Mouse (Mus musculus) kidney, adult 11 months (tissue): ENCODE results near the gene L3mbtl4.
"Not testable (repeated sequence)": the region's sequence is repeated elsewhere in the genome, so short reads cannot be mapped to it uniquely, and the experiment has no call there.

ENCODE experiments used
- DNase-seq: peaks from one replicate; pipeline ENCODE4 v3.0.0; 2022

Gene L3mbtl4

DNA sequence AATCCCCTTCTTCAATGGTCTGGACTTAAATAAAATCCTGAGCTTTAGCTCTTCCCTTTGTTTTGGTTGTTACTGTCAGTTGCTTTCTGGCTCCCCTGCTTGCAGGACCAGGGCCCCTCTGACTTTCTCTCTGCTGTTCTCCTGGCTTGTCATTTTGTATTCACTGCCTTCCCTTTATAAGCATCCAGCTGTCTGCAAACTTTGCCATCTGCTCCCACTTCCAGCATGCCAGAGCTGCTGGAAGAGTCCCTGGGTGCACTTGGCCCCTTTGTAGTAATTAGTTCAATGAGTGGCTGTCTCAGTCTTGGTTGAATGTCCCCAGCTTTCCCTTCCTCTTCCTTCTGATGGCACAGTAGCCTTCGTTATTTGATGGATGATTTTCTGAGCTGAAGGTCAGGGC is 132.4 kb downstream of the L3mbtl4 start:
- no peak for DNase-seq

DNA sequence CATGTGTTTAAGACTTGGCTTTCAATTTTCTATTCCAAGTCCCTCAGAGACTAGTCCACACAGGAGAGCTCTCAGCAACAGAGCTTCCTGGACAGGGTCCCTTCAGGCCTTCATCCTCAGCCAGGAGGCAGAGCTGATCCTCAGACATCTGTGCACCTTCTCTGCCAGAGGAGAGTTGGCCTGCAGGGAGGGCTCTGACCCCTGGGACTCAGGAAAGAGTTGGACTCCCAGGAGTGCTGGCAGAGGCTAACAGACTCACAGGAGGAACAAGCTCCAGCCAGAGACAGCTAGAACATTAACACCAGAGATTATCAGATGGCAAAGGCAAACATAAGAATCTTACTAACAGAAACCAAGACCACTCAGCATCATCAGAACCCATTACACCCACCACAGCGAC is 133.5 kb downstream of the L3mbtl4 start:
- DNase-seq, result not testable (repeated sequence)

DNA sequence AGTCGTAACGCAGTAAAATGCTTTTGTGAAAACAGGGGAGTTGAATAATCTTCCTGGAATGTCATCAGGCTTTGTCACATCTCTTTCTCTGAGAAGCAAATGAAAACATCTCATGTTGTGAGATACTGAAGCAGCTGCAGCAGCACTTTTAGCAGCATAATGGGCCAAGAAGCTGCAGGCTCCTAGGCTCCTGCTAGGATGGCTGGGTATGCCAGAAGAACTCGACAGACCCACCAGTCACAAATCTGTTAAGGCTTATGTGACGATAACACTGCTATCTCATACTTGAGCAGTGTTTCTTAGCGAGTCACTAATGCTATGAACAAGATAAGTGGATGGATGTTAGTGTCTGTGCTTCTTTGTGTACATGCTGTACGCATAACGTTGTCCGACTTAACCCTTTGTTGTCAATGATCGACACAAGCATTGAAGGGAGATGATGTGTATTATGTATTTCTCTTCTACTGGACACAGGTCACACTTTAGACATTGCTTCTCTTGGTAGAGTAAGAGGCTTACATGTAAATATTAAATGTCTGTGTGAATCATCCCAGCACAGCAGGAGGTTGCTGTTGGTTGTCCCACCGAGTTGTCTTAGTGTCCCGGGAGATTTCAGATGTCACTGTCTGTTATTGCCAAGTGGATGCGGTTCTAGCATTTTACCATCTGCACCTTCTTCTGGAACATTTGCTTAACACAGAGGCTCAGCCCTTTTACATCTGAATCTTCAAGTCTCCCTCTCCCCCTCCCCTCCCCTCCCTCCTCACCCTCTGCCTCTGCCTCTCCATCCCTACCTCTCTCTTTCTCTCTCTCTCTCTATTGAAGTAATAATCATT is 149.3 kb downstream of the L3mbtl4 start:
- no peak for DNase-seq

DNA sequence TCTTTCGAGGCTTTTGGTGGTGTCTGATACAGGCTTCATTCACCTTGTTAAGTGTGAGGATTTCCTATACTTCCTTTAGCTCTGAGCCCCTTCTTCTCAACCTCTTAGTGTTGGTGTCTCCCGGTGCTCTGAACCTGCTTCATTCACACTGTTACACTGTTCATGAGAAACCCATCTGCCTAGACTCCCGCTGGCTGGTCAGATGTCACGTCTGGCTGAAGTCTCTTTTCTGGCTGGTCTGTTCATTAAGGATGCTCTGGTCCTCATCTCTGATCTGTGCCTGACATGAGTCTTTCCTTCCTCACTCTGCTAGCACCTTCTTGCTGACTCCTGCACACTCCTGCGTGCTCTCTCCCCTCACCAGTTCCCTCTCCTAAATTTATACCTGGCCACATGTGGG is 160.0 kb downstream of the L3mbtl4 start:
- DNase-seq, result no peak

DNA sequence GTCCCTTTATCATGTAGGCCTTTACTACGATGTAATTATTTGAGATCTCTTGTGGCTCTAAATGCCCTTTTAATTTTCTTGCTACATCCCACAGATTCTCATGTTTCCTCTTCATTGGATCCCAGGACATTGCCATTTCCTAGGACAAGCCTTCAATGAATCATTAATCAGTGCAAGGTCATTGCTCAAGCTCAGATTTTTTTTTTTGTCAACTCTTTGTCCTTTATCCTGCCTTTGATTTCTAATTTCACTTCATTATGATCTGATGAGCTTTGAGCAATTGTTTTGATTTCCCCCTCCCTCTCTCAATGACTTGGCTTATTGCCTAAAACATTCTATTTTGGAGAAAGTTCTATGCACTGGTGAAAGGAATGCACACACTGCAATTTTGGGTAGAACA is 177.3 kb downstream of the L3mbtl4 start:
- no peak for DNase-seq

DNA sequence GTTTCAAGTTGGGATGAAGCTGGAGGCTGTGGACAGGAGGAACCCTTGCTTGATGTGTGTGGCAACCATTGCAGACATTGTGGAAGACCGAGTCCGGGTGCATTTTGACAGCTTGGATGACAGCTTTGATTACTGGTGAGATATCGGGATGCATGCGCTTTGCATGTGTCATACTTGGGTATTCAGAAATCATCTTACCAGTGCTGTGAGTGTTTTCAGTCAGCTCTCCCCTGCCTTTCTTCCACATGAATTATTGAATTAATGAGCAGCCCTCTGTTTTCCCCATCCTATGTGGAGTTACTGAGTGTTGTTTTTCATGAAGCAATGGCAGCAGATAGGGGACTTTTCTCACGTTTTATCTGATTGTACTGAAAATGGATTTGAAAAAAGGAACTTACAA is 187.9 kb downstream of the L3mbtl4 start:
- no peak for DNase-seq

DNA sequence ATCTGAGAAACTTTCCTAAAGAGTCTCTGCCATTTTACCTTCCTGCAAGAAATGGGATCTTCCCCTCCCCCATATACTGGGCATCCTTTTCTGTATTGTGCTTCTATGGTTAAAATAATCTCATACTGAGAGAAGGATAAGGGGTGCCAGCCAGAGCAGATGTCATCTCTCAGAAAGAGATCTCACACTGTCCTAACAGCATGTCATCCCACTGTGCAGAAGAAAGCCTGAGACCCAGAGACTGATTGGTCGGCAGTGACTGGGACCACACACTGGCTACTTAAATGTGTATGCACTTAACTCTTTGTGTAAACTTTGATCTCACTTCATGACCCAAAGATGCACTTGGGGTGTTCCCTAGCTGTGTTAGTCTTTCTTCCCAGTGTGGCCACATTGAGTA is 193.7 kb downstream of the L3mbtl4 start:
- DNase-seq, result no peak

DNA sequence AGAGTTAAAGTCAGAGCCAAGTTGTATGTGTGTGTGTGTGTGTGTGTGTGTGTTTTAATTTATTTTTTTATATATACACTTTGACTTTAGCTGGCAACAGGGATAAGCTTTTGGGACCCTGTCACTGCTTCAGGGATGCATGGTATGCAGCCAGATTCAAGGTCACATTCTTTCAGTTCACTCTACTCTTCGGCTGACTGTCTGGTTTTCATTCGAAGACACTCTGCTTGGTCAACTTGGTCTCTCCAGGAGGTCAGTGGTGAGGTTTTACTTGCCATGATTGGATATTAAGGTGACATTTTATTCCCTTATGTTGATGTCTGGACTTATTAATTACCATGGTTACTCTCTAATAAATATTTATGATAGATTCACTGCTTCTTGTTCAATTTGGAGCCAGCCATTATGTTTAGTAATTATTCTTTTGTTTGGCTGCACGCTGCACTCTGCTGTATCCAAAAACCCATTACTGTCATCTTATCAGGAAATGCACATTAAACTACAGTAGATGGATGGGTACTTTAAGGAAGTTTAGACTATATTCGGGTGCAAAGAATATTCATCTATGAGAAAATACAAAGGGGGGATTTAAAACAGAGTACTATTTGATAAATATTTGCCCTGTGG is 216.6 kb downstream of the L3mbtl4 start:
- DNase-seq, result no peak

DNA sequence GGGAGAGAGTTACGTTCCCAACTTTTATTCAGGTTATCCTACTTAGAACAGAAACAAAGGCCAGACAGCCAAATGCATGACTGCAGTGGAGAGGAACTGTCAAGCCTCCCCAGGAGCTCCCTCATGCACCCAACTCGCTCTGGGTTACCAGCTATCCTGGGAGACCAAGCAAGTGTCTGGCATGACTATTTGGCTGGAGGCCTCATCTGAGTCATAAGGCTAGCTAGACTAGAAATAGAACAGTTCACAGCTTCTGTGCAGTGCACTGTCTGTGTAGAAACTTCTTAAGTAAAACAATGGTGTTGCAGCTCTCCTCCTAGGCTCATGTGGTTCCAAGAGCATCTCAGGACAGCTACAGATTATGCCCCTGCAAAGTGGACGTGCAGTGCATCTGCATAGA is 218.6 kb downstream of the L3mbtl4 start:
- DNase-seq, result no peak

DNA sequence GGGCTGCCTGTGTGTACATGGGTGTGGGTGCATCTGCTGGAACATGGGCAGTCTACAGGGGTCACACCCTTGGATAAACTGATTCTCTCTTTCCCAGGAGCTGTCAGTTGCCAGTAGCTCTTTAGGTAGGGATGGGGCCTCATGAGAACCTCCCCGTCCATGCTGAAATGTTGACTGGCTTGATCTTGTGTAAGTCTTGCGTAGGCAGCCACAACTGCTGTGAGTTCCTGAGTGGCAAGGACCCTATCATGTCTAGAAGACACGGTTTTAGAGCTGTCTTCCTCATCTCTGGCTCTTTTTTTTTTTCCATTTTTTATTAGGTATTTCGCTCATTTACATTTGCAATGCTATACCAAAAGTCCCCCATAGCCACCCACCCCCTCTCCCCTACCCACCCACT is 229.4 kb downstream of the L3mbtl4 start:
- DNase-seq, result not testable (repeated sequence)

DNA sequence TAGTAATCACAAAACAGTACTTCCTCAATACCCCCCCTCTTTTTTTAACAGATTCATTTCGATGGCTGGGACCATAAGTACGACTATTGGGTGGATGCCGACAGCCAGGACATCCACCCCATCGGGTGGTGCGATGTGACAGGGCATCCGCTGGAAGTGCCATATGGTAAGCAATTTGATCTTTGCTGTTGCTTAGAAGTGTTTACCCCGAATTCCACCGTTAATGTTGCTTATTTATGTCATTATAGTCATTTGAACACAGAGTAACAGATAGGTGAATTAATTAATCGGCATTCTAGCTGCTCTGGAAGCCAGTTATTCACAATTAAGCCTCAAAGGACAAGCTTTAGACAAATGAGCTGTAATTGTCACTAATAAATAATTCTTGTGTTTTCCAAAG is 286.1 kb downstream of the L3mbtl4 start:
- DNase-seq, result no peak

DNA sequence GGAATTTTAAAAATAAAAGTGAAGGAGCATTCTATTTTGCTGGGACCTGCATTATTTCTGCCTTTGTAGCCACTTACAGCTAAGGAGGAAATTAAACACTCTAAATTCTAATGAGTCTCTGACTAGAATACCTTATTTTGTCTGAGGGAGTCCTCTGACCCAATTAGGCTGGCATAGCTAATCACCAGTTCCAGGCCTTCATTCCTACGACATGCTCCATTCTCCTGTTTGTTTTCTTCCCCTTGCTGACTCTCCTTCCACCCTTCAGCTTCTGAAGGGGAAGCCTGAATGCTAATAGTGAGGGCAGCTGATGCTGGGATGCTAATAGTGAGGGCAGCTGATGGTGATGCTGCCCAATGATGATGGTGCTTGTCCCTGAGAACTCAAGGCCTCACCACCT is 286.7 kb downstream of the L3mbtl4 start:
- DNase-seq, result no peak

DNA sequence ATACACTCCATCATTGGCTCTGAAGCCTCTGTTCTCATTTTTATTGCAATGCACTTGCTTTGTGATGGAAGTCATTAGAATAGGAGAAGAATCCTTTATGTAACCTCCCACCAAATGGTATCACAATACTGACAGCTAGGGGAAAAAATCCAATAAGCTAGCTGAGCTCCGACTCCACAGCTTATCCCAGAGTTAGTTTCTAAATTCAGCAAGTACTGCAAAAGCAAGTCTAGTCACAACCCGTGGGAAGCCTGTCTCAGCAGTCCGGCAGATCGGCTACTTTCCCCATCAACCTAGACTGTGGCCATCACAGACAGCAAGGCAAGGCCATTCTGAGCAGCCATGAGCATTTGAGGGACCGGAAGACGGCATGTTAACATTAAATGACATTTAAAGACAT is 298.2 kb downstream of the L3mbtl4 start:
- DNase-seq, result no peak

DNA sequence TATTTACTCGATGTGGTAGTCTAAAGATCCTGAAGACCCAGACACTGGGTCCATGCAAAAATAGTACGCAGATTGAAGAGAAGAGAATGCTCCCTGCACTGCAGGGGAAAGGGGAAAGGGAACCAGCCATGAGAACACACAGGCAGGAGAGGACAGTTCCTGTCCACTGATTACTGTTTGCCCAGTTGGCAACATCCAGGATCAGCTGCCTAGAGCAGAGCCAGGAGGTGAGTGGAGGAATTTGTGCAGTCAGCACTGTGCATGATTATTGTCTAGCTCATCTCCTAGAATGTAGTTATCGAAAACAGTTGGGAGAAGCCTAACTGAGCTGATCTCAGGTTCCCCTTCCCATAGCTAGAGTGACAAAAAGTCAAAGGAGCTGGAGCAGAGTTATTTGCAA is 311.6 kb downstream of the L3mbtl4 start:
- DNase-seq, result peak; percentile 51

DNA sequence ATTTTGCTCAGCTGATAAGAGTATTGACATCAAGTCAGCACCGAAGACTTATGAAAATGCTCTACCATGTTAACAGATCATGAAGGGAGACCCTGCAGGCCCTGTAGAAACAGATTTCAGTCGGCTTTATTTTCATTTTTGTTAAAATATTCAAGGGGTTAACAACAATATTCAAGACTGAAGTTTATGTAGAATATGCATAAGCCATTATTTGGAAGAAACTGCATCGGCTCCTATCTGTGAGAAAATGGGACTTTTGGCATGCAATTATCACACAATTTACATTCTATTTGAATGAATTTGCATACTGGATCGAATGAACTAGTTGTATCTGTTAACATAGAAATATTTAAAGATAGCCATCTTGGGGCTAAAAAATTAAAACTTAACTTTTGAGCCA is 318.0 kb downstream of the L3mbtl4 start:
- DNase-seq, result no peak

DNA sequence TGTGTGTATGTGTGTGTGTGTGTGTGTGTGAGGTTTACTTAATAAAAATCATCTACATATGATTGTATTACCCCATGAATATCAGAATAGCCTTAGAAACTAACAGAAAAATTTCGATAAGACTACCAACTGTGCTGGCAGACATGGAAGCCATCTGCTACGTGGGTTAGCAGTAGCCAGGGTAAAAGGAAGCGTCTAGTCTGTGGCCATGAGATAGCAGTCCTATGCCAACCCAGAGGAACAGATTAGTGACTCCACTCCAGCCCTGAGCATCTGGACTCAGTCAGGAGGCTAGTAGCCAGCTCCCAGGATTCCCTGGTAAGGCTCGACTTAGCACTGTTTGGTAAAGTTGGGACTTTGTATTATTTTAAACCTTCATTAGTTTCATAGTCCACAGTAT is 329.1 kb downstream of the L3mbtl4 start:
- DNase-seq, result no peak

DNA sequence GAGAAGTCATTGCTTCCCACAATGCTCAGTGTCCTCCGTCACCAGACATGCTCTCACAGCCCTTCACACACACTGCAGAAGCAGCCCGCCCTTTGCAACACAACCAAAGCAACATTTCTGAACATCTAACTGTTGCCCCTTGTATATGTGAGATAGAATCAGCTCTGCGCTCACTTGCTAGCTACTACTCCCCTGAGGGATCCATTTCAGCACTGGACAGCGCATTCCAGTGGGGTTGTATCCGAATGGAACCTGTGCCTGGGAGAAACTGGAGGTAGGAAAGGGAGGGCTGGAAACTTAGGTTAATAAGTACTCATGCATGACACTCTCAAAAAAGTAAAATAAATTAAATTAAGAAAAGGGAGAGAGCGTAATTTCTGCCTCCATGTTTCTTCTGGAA is 334.1 kb downstream of the L3mbtl4 start:
- no peak for DNase-seq

DNA sequence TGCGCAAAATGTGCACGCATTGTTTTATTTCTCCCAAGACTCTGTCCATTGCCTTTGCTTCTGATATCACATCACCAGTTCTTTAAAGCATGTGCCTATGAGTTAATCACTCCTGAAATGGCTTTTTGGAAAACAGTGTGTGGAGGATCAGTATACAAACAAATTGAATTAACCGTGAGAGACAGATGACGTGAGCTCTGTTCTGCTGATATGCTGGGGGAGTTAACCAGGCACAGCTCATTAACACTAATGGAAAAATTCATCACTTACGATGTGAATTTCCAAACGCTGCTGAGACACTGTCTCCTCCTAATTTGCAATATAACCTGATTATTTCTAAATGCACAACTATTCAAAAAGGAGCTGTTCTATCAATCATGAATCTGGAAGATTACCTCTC is 337.6 kb downstream of the L3mbtl4 start:
- no peak for DNase-seq

DNA sequence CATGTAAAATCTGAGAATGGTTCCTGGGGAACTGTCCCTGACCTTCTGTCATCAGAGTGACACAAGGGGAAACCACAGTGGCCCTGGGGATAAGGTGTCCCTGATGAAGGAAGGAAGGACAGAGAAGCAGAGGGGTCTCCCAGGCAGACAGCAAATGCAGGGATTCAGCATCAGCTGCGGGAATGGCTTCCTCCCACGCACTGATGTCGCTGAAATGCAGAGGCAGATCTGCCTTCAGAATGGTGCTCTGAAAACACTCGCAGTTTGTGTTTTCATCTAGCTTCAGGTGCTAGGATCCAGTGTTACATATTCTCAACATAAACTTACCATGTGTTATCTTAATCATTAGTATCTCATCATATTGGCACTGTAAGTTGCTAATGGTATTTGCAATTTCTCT is 351.7 kb downstream of the L3mbtl4 start:
- DNase-seq, result no peak

DNA sequence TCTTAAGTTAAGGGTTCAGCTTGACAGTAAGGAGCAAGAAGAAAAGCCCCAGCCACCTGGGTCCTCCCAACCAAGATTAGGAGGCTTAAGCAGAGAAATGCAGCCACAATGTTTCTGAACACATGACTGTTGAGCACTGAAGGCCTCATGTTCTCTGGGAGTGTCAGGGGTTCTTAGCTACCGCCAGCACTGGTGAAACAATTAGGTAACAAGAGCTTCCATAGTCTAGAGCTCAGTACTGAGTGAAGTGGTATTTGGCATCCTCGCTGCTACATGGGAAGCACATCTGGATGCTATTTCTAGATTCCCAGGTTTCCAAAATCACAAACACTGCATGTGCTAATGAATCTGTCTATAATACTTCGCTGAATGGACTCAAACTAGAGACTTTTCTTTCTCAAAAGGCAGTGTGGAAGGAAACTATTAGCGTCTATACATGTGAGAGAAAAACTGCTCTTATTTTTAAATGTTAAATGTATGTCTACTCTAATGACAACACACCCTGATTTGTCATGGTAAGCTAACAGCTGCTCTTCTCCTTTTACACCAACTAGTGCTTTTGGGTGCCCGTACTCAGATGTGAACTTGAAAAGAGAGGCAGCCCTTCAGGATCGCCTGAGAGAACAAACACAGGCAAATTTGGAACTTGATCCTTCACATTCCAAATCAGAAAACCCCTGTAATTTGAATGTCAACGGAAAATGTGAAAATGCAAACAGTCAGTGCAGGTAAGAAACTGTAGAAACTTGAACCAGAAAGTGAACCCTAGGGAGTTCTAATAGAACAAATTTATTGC is 356.2 kb downstream of the L3mbtl4 start:
- DNase-seq, result no peak

DNA sequence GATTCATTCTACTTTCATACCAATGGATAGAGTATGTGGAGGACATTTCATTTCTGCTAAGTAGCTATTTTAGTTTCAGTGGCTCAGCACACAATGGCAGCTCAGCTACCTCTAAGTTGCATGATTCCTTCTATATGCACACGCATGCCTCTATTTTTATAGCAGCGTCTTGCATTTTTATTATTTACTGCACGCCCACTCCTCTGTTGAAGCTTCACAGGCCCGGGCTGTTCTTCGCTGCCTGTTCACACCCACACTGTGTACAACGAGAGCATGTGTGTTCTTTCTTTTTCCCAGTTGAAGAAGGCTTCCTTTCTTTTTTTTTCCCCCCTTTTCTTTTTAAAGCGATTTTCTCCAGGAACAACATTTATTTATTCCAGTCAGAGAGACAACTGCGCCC is 357.8 kb downstream of the L3mbtl4 start:
- no peak for DNase-seq

DNA sequence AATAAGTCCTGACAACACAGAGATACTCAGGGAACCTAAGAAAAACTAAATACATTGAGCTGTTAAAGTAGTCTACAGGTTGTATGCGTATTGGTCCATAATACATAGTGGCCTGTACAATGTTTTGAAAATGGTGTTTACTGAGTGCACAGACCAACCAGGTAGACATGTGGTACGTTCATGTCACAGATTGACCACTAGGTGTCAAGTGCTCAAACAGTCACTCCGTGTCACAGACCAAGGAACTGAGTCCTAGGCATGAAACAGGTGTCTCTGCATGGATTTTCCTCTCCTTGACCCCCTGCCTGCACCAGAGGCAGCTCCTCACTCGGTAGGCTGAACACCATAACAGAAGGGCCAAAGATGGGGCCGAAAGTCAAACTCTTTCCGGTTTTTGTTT is 366.6 kb downstream of the L3mbtl4 start:
- DNase-seq, result no peak

DNA sequence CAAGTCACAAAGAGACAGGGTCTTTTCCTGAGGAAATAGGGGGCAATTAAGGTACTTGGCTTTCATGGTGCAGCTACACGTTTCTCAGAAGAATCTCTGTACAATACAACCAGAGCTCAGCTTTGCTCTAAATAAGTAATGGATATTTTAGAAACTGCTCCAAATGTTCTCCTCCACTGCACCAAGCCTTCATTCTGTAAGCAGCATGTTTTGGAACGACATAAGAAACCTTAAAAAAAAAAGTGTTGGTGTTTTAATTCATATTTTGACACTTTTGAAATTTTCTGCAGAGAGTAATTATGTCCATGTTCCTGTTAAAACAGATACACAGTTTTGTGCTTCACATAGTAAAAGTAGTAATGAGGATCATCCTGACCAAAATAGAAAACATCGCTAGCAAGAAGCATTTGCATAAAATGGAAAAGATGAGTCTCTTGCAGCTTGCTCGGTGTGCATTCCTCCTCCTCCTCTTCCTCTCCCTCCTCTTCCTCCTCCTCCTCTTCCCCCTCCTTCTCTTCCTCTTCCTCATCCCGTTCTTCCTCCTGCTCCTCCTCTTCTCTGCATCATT is 369.0 kb downstream of the L3mbtl4 start:
- DNase-seq, result no peak

DNA sequence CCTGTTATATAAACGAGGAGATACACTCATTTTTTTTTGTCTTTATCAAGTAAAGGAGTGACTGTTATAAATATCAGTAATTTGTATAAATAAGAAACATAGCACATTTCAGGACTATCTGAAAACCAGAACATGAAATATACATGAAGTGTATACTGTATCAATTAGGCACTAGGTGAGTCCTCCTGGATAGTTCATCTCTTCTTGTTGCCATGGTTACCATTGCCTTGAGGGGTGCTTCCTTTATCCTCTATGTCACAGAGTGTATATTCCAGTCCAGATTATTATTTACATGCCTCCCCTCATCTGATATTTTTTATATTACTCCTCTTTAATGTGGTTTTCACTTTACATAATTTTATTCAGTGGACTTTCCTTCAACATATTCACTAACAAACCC is 392.9 kb downstream of the L3mbtl4 start:
- DNase-seq, result no peak
